Mouse (Mus musculus) adipocyte (in vitro differentiated cells): Measurements from ENCODE around the gene Cyp26a1.

Experiments
- DNase-seq: peaks from one replicate; pipeline ENCODE4 v3.0.0-alpha.2; 2016; ENCODE audit warnings: low spot score

The Cyp26a1 gene

GRCm38 (mm10) chr19:37697651-37698272 lies at the start of gene Cyp26a1:
Gene Cyp26a1, plus strand, starts transcription at chr19:37697798.
- no peak for DNase-seq

- peak; percentile 15 for DNase-seq
Observed at GRCm38 (mm10) chr19:37647994-37648393, 49.6 kb upstream of the Cyp26a1 start.

GRCm38 (mm10) chr19:37650526-37650925 lies 47.1 kb upstream of the Cyp26a1 start:
- no peak for DNase-seq

GRCm38 (mm10) chr19:37654012-37654411 lies 43.6 kb upstream of the Cyp26a1 start:
- DNase-seq, result no peak

- DNase-seq, result no peak
Observed at GRCm38 (mm10) chr19:37656441-37656840, 41.2 kb upstream of the Cyp26a1 start.

GRCm38 (mm10) chr19:37665256-37665655 lies 32.3 kb upstream of the Cyp26a1 start:
- no peak for DNase-seq

- no peak for DNase-seq
Observed at GRCm38 (mm10) chr19:37667855-37668594, 29.6 kb upstream of the Cyp26a1 start.

GRCm38 (mm10) chr19:37668657-37669056 lies 28.9 kb upstream of the Cyp26a1 start:
- DNase-seq, result no peak

GRCm38 (mm10) chr19:37669486-37669885 lies 28.1 kb upstream of the Cyp26a1 start:
- DNase-seq, result no peak

- peak; percentile 25 for DNase-seq
Observed at GRCm38 (mm10) chr19:37673393-37673792, 24.2 kb upstream of the Cyp26a1 start.

- no peak for DNase-seq
Observed at GRCm38 (mm10) chr19:37685281-37685680, 12.3 kb upstream of the Cyp26a1 start, which contains the start of gene Cyp26c1. Gene Cyp26c1, plus strand, starts transcription at chr19:37685581.

GRCm38 (mm10) chr19:37686347-37686746 lies 11.3 kb upstream of the Cyp26a1 start:
- no peak for DNase-seq

- DNase-seq, result no peak
Observed at GRCm38 (mm10) chr19:37686941-37687850, 10.4 kb upstream of the Cyp26a1 start.

- no peak for DNase-seq
Observed at GRCm38 (mm10) chr19:37689478-37689877, 8.1 kb upstream of the Cyp26a1 start.

- DNase-seq, result no peak
Observed at GRCm38 (mm10) chr19:37690716-37691115, 6.9 kb upstream of the Cyp26a1 start.

- no peak for DNase-seq
Observed at GRCm38 (mm10) chr19:37692879-37693278, 4.7 kb upstream of the Cyp26a1 start.

- DNase-seq, result no peak
Observed at GRCm38 (mm10) chr19:37695146-37695545, 2.5 kb upstream of the Cyp26a1 start.

GRCm38 (mm10) chr19:37695762-37696602 lies 1.6 kb upstream of the Cyp26a1 start:
- no peak for DNase-seq

GRCm38 (mm10) chr19:37696603-37697334 lies 829 bp upstream of the Cyp26a1 start:
- DNase-seq, result no peak

GRCm38 (mm10) chr19:37697335-37697636 lies 312 bp upstream of the Cyp26a1 start:
- no peak for DNase-seq
